Mouse (Mus musculus) gastrocnemius, adult 2 months (tissue): ENCODE data around the gene Rab14. TPM values are rescaled to one million over a fixed set of nuclear protein-coding genes. Genes with fewer than 3 reads are reported as not detected.

ENCODE experiments used
- DNase-seq: peaks from one replicate; pipeline ENCODE4 v3.0.0; 2022
- H3K27ac ChIP-seq: fragments of 200-600 bp; 2 replicates; pipeline ENCODE4 v1.8.1; 2022; ENCODE audit warnings: mild to moderate bottlenecking
- H3K4me3 ChIP-seq: fragments of 200-600 bp; 2 replicates; pipeline ENCODE4 v1.8.1; 2022; ENCODE audit warnings: mild to moderate bottlenecking, moderate library complexity
- CTCF ChIP-seq: fragments of 200-600 bp; IDR thresholded peaks from 2 replicates; pipeline ENCODE4 v1.8.1; 2022; ENCODE audit warnings: antibody characterized with exemption, mild to moderate bottlenecking, moderate library complexity
- intact Hi-C: fragments of 180-260 bp; cut with DNase I; formaldehyde crosslinking; loops from one replicate; pipeline ENCODE4 v1.15.1; 2025
- total RNA-seq, 2 experiments: library from RNA; stranded (reverse); gene quantifications; 2 replicates each; pipeline ENCODE4 v1.2.3; 2021

Gene Rab14
- total RNA-seq, 2 experiments from 2014 or later = 87.9 to 91.5 TPM

- no peak for DNase-seq
- intact Hi-C loops = no loop called here
- Histone ChIP-seq H3K4me3 (no peak overlapping the region), H3K27ac (no peak overlapping the region)
- TF ChIP-seq CTCF = no peak
Measured at GRCm38 (mm10) chr2:35188929-35189328, 12.0 kb downstream of the Rab14 start.

- Histone ChIP-seq H3K27ac (peak overlapping the region; percentile 67), H3K4me3 (no peak overlapping the region)
- no peak for TF ChIP-seq CTCF
- intact Hi-C loops = no loop called here
- no peak for DNase-seq
Measured at GRCm38 (mm10) chr2:35183115-35183673, 17.7 kb downstream of the Rab14 start.

- no peak for TF ChIP-seq CTCF
- no peak for DNase-seq
- intact Hi-C loops = no loop called here
- H3K4me3 ChIP-seq = no peak overlapping the region
- H3K27ac ChIP-seq = no peak overlapping the region
Measured at GRCm38 (mm10) chr2:35178153-35178552, 22.8 kb downstream of the Rab14 start.

GRCm38 (mm10) chr2:35175281-35176065 lies 25.4 kb downstream of the Rab14 start:
- Histone ChIP-seq H3K27ac (no peak overlapping the region), H3K4me3 (no peak overlapping the region)
- TF ChIP-seq CTCF = no peak
- intact Hi-C loops = no loop called here
- DNase-seq = no peak

GRCm38 (mm10) chr2:35174100-35174499 lies 26.8 kb downstream of the Rab14 start:
- no peak overlapping the region for H3K4me3 ChIP-seq
- DNase-seq = no peak
- no peak for TF ChIP-seq CTCF
- intact Hi-C loops = no loop called here
- H3K27ac ChIP-seq = peak overlapping the region; percentile 53; the same call in 1 of the 2 replicates

- intact Hi-C loops = no loop called here
- DNase-seq = no peak
- Histone ChIP-seq H3K27ac (no peak overlapping the region), H3K4me3 (no peak overlapping the region)
- no peak for TF ChIP-seq CTCF
Measured at GRCm38 (mm10) chr2:35173666-35174065, 27.3 kb downstream of the Rab14 start.

GRCm38 (mm10) chr2:35172246-35172645 lies 28.7 kb downstream of the Rab14 start:
- DNase-seq = no peak
- TF ChIP-seq CTCF = no peak
- intact Hi-C loops = no loop called here
- Histone ChIP-seq H3K4me3 (peak overlapping the region; percentile 5; the same call in 1 of the 2 replicates), H3K27ac (peak overlapping the region; percentile 85)

DNA sequence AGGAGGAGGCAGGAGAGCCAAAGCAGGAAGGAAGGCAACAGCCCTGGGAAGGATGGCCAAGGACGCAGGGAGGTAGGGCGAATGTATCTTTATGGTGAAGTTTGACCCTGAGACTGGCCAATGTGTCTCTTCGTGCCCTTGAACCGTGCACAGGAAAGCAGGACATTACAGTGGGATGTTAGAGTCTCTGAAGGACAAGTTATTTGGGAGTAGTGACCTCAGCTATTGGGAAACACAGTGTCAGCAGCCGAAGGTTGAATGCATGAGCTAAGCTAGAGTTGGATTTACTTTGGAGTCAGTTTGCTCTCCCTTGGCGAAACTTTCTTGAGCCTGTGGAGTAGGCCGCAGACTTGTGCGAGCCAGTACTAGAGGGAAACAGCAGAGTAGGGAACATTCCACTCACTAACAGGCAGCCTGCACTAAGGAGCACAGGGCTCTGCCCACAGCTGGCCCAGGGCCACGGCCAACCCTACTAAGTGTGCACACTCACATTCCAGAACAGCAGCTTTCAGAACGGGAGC lies 29.5 kb downstream of the Rab14 start:
- no peak for TF ChIP-seq CTCF
- intact Hi-C loops = no loop called here
- peak overlapping the region; percentile 85 for H3K27ac ChIP-seq
- peak; percentile 74 for DNase-seq
- H3K4me3 ChIP-seq = peak overlapping the region; percentile 5; the same call in 1 of the 2 replicates

GRCm38 (mm10) chr2:35169452-35169851 lies 31.5 kb downstream of the Rab14 start:
- no peak overlapping the region for H3K27ac ChIP-seq
- no peak for DNase-seq
- no peak for TF ChIP-seq CTCF
- intact Hi-C loops = no loop called here
- H3K4me3 ChIP-seq = no peak overlapping the region

- no peak for DNase-seq
- H3K27ac ChIP-seq = no peak overlapping the region
- H3K4me3 ChIP-seq = no peak overlapping the region
- intact Hi-C loops = no loop called here
- TF ChIP-seq CTCF = no peak
Measured at GRCm38 (mm10) chr2:35166816-35167215, 34.1 kb downstream of the Rab14 start.

DNA sequence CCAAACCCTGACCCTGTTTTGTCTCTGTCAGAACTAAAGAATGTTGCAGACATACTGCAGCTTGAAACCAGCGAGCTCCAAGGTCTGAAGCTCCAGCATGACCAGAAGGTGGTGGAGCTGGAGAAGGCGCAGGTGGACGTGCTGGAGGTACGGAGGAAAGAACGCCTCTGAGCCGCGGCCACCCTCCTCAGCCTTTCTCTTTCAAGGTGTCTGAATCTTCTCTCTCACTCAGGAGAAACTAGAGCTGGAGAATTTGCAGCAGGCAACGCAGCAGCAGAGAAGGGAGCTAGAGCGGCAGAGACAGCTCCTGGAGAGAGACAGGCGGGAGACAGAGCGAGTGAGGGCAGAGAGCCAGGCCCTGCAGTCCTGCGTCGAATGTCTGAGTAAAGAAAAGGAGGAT lies 35.5 kb downstream of the Rab14 start:
- intact Hi-C loops = no loop called here
- Histone ChIP-seq H3K4me3 (no peak overlapping the region), H3K27ac (no peak overlapping the region)
- DNase-seq = no peak
- TF ChIP-seq CTCF = no peak

DNA sequence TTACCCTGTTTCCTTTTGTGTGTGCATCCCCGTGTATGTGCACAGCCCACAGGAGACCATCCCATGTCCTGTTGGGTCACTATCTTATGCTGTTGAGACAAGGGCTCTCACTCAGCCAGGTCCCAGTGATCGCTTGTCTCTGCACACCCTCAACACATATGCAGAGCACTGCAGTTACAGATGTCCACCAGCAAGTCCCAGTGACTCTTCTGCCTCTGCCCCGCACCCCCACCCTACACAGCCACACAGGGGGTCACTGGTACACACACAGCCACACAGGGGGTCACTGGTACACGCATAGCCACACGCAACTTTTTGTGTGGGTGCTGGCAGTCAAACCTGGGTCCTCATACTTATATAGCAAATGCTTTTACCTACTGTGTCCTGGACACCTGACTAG lies 37.5 kb downstream of the Rab14 start:
- H3K4me3 ChIP-seq = no peak overlapping the region
- no peak for DNase-seq
- intact Hi-C loops = no loop called here
- H3K27ac ChIP-seq = no peak overlapping the region
- no peak for TF ChIP-seq CTCF

DNA sequence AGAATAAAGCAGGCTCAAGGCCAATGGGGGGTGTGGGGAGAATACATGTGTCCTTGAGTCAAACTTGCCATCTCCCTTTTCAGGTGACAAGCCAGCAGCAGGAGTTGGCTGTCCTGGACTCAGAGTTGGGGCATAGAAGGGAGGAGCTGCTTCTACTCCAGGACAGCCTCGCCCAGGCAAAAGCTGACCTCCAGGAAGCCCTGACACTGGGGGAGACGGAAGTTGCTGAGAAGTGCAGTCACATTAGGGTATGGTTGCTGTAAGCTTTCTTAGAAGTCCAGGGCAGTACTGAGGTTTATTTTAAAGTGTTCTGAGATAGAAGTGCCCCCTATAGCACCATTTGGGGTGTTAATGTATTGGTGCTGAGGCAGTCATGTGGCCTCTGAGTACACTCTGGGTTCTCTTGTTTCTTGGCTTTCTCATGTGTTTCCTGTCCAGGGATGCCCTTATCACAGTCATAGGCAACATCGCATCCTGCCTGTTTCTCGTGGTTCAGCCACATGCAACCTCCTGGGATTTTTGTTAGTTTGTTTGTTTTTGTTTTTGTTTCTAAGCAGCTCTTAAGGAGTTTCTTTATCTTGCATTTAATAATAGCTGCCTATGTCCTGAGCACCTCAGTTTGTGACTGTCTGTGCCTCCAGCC lies 39.0 kb downstream of the Rab14 start:
- no peak overlapping the region for H3K4me3 ChIP-seq
- intact Hi-C loops = no loop called here
- H3K27ac ChIP-seq = no peak overlapping the region
- DNase-seq = no peak
- TF ChIP-seq CTCF = no peak
